Mouse (Mus musculus): ENCODE measurements around the gene Rab31. TPM values are rescaled to one million over a fixed set of nuclear protein-coding genes. Genes with fewer than 3 reads are reported as not detected.

Gene Rab31
- polyA plus RNA-seq, 1 experiment from 2014 or later, result 39.2 TPM

GRCm38 (mm10) chr17:65700060-65700459 is 72.5 kb downstream of the Rab31 start:
- Histone ChIP-seq H3K27me3 (ENCODE audit: control insufficient read depth, insufficient read depth, low read length) (no peaks in the 10 kb centered on the region), H3K9me3 (ENCODE audit: control insufficient read depth, low read depth, low read length) (no peaks in the 10 kb centered on the region), H3K9ac (replicated peaks; ENCODE audit: low read depth, low read length) (no peak overlapping the region), H3K4me3 (ENCODE audit: low read depth, low read length) (no peak overlapping the region), H3K4me2 (replicated peaks; ENCODE audit: low read depth, low read length) (no peak overlapping the region), H3K27ac (ENCODE audit: low read length) (no peak overlapping the region), H3K36me3 (ENCODE audit: control insufficient read depth, insufficient read depth, low read length) (no peaks in the 10 kb centered on the region), H3K4me1 (ENCODE audit: control insufficient read depth, insufficient read depth, low read length) (0 out of 2 replicates have a peak, but pooled peaks cover 3% of the 10 kb centered on the region)
- WGBS, result 80% methylated on average over 4 of the region's 4 CpGs
- no peak for ATAC-seq (ENCODE audit: insufficient number of reproducible peaks, insufficient read depth, low FRiP score, low read depth)

- Histone ChIP-seq H3K4me1 (ENCODE audit: control insufficient read depth, insufficient read depth, low read length) (0 out of 2 replicates have a peak, but pooled peaks cover 3% of the 10 kb centered on the region), H3K4me3 (ENCODE audit: low read depth, low read length) (no peak overlapping the region), H3K9ac (replicated peaks; ENCODE audit: low read depth, low read length) (no peak overlapping the region), H3K9me3 (ENCODE audit: control insufficient read depth, low read depth, low read length) (no peaks in the 10 kb centered on the region), H3K27me3 (ENCODE audit: control insufficient read depth, insufficient read depth, low read length) (no peaks in the 10 kb centered on the region), H3K36me3 (ENCODE audit: control insufficient read depth, insufficient read depth, low read length) (no peaks in the 10 kb centered on the region), H3K27ac (ENCODE audit: low read length) (no peak overlapping the region), H3K4me2 (replicated peaks; ENCODE audit: low read depth, low read length) (no peak overlapping the region)
- ATAC-seq (ENCODE audit: insufficient number of reproducible peaks, insufficient read depth, low FRiP score, low read depth), result no peak
- 84% methylated on average over 12 of the region's 12 CpGs for WGBS
Measured at GRCm38 (mm10) chr17:65697791-65698463, 74.6 kb downstream of the Rab31 start.

- no peak overlapping the region for H3K4me2 ChIP-seq (replicated peaks; ENCODE audit: low read depth, low read length)
- H3K4me1 ChIP-seq (ENCODE audit: control insufficient read depth, insufficient read depth, low read length), result 0 out of 2 replicates have a peak, but pooled peaks cover under 1% of the 10 kb centered on the region
- H3K27ac ChIP-seq (ENCODE audit: low read length), result no peak overlapping the region
- no peak overlapping the region for H3K9ac ChIP-seq (replicated peaks; ENCODE audit: low read depth, low read length)
- no peak for ATAC-seq (ENCODE audit: insufficient number of reproducible peaks, insufficient read depth, low FRiP score, low read depth)
- H3K27me3 ChIP-seq (ENCODE audit: control insufficient read depth, insufficient read depth, low read length), result no peaks in the 10 kb centered on the region
- H3K9me3 ChIP-seq (ENCODE audit: control insufficient read depth, low read depth, low read length), result no peaks in the 10 kb centered on the region
- WGBS, result 90% methylated on average over 13 of the region's 13 CpGs
- no peaks in the 10 kb centered on the region for H3K36me3 ChIP-seq (ENCODE audit: control insufficient read depth, insufficient read depth, low read length)
- no peak overlapping the region for H3K4me3 ChIP-seq (ENCODE audit: low read depth, low read length)
Measured at GRCm38 (mm10) chr17:65696939-65697338, 75.6 kb downstream of the Rab31 start.

- Histone ChIP-seq H3K9me3 (ENCODE audit: control insufficient read depth, low read depth, low read length) (no peaks in the 10 kb centered on the region), H3K27ac (ENCODE audit: low read length) (no peak overlapping the region), H3K4me2 (replicated peaks; ENCODE audit: low read depth, low read length) (no peak overlapping the region), H3K4me1 (ENCODE audit: control insufficient read depth, insufficient read depth, low read length) (no peaks in the 10 kb centered on the region), H3K36me3 (ENCODE audit: control insufficient read depth, insufficient read depth, low read length) (no peaks in the 10 kb centered on the region), H3K9ac (replicated peaks; ENCODE audit: low read depth, low read length) (no peak overlapping the region), H3K27me3 (ENCODE audit: control insufficient read depth, insufficient read depth, low read length) (no peaks in the 10 kb centered on the region), H3K4me3 (ENCODE audit: low read depth, low read length) (no peak overlapping the region)
- no peak for ATAC-seq (ENCODE audit: insufficient number of reproducible peaks, insufficient read depth, low FRiP score, low read depth)
- WGBS, result 85% methylated on average over 4 of the region's 4 CpGs
Measured at GRCm38 (mm10) chr17:65692276-65692675, 80.3 kb downstream of the Rab31 start.

GRCm38 (mm10) chr17:65683731-65684130 is 88.8 kb downstream of the Rab31 start:
- no peak for ATAC-seq (ENCODE audit: insufficient number of reproducible peaks, insufficient read depth, low FRiP score, low read depth)
- H3K4me3 ChIP-seq (ENCODE audit: low read depth, low read length), result no peak overlapping the region
- no peak overlapping the region for H3K27ac ChIP-seq (ENCODE audit: low read length)
- no peaks in the 10 kb centered on the region for H3K4me1 ChIP-seq (ENCODE audit: control insufficient read depth, insufficient read depth, low read length)
- WGBS, result 82% methylated on average over 2 of the region's 2 CpGs
- H3K9ac ChIP-seq (replicated peaks; ENCODE audit: low read depth, low read length), result no peak overlapping the region
- H3K27me3 ChIP-seq (ENCODE audit: control insufficient read depth, insufficient read depth, low read length), result no peaks in the 10 kb centered on the region
- H3K36me3 ChIP-seq (ENCODE audit: control insufficient read depth, insufficient read depth, low read length), result no peaks in the 10 kb centered on the region
- no peaks in the 10 kb centered on the region for H3K9me3 ChIP-seq (ENCODE audit: control insufficient read depth, low read depth, low read length)
- H3K4me2 ChIP-seq (replicated peaks; ENCODE audit: low read depth, low read length), result no peak overlapping the region

- no peaks in the 10 kb centered on the region for H3K4me1 ChIP-seq (ENCODE audit: control insufficient read depth, insufficient read depth, low read length)
- H3K27ac ChIP-seq (ENCODE audit: low read length), result no peak overlapping the region
- H3K27me3 ChIP-seq (ENCODE audit: control insufficient read depth, insufficient read depth, low read length), result no peaks in the 10 kb centered on the region
- ATAC-seq (ENCODE audit: insufficient number of reproducible peaks, insufficient read depth, low FRiP score, low read depth), result no peak
- H3K4me2 ChIP-seq (replicated peaks; ENCODE audit: low read depth, low read length), result no peak overlapping the region
- no peaks in the 10 kb centered on the region for H3K9me3 ChIP-seq (ENCODE audit: control insufficient read depth, low read depth, low read length)
- no peak overlapping the region for H3K4me3 ChIP-seq (ENCODE audit: low read depth, low read length)
- 81% methylated on average over 3 of the region's 3 CpGs for WGBS
- no peaks in the 10 kb centered on the region for H3K36me3 ChIP-seq (ENCODE audit: control insufficient read depth, insufficient read depth, low read length)
- H3K9ac ChIP-seq (replicated peaks; ENCODE audit: low read depth, low read length), result no peak overlapping the region
Measured at GRCm38 (mm10) chr17:65683316-65683715, 89.2 kb downstream of the Rab31 start.

GRCm38 (mm10) chr17:65682071-65682680 is 90.4 kb downstream of the Rab31 start:
- Histone ChIP-seq H3K4me2 (replicated peaks; ENCODE audit: low read depth, low read length) (no peak overlapping the region), H3K36me3 (ENCODE audit: control insufficient read depth, insufficient read depth, low read length) (no peaks in the 10 kb centered on the region), H3K27ac (ENCODE audit: low read length) (no peak overlapping the region), H3K9ac (replicated peaks; ENCODE audit: low read depth, low read length) (no peak overlapping the region), H3K9me3 (ENCODE audit: control insufficient read depth, low read depth, low read length) (no peaks in the 10 kb centered on the region), H3K4me3 (ENCODE audit: low read depth, low read length) (no peak overlapping the region), H3K27me3 (ENCODE audit: control insufficient read depth, insufficient read depth, low read length) (no peaks in the 10 kb centered on the region), H3K4me1 (ENCODE audit: control insufficient read depth, insufficient read depth, low read length) (no peaks in the 10 kb centered on the region)
- 76% methylated on average over 5 of the region's 5 CpGs for WGBS
- ATAC-seq (ENCODE audit: insufficient number of reproducible peaks, insufficient read depth, low FRiP score, low read depth), result no peak

- no peaks in the 10 kb centered on the region for H3K9me3 ChIP-seq (ENCODE audit: control insufficient read depth, low read depth, low read length)
- 84% methylated on average over 6 of the region's 6 CpGs for WGBS
- no peaks in the 10 kb centered on the region for H3K27me3 ChIP-seq (ENCODE audit: control insufficient read depth, insufficient read depth, low read length)
- no peak for ATAC-seq (ENCODE audit: insufficient number of reproducible peaks, insufficient read depth, low FRiP score, low read depth)
- H3K4me1 ChIP-seq (ENCODE audit: control insufficient read depth, insufficient read depth, low read length), result no peaks in the 10 kb centered on the region
- no peak overlapping the region for H3K27ac ChIP-seq (ENCODE audit: low read length)
- no peaks in the 10 kb centered on the region for H3K36me3 ChIP-seq (ENCODE audit: control insufficient read depth, insufficient read depth, low read length)
- H3K9ac ChIP-seq (replicated peaks; ENCODE audit: low read depth, low read length), result no peak overlapping the region
- H3K4me2 ChIP-seq (replicated peaks; ENCODE audit: low read depth, low read length), result no peak overlapping the region
- no peak overlapping the region for H3K4me3 ChIP-seq (ENCODE audit: low read depth, low read length)
Measured at GRCm38 (mm10) chr17:65681516-65681915, 91.0 kb downstream of the Rab31 start.

Measured in stomach, embryonic 14.5 days (tissue).